Mouse (Mus musculus): Measurements from ENCODE around the gene Rpl24.
"Not testable (repeated sequence)": the region's sequence is repeated elsewhere in the genome, so short reads cannot be mapped to it uniquely, and the experiment has no call there.

Rpl24 gene

DNA sequence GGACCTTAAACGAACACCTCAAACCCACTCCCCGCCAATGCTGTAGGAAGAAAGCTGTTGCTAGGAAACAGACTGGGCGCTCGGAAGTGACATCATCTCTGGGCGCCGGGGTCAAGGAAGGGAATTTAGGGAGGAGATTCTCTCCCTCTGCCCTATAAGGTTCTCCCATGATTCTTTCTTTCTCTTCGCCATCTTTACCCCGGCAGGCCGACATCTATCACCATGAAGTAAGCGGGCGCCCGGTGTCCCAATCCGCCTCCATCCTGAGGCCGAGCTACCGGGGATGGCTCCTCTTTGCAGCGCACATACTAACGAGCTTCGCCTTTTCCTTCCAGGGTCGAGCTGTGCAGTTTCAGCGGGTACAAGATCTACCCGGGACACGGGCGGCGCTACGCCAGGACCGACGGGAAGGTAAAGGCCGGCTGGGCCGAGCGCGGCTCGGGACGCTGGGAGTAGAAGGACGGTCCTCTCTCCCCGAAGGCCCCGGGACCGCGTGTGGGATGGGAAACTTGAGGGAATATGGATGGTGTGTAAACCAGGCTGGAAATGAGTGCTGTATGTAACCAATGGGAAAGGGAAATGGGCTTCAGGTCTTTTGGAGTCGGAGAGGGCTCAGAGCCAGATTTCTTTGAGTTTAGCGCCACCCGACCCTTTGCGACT is at the start of gene Rpl24:
Gene Rpl24 (plus strand): TSS at position 64 of the 660 bp plus-strand sequence.
- no peak for DNase-seq (ENCODE audit: extremely low read depth, low read depth, low spot score)

- no peak for DNase-seq (ENCODE audit: extremely low read depth, low read depth, low spot score)
These were observed 44.0 kb upstream of the Rpl24 start for GRCm38 (mm10) chr16:55922079-55922478.

GRCm38 (mm10) chr16:55924010-55924409 is 42.1 kb upstream of the Rpl24 start:
- DNase-seq (ENCODE audit: extremely low read depth, low read depth, low spot score) = no peak

GRCm38 (mm10) chr16:55933681-55934343 is 32.3 kb upstream of the Rpl24 start:
- no peak for DNase-seq (ENCODE audit: extremely low read depth, low read depth, low spot score)

GRCm38 (mm10) chr16:55934453-55935037 is 31.5 kb upstream of the Rpl24 start, which contains the start of gene Cep97:
Gene Cep97 (minus strand): TSS chr16:55934855.
- peak; percentile 66 for DNase-seq (ENCODE audit: extremely low read depth, low read depth, low spot score)

DNA sequence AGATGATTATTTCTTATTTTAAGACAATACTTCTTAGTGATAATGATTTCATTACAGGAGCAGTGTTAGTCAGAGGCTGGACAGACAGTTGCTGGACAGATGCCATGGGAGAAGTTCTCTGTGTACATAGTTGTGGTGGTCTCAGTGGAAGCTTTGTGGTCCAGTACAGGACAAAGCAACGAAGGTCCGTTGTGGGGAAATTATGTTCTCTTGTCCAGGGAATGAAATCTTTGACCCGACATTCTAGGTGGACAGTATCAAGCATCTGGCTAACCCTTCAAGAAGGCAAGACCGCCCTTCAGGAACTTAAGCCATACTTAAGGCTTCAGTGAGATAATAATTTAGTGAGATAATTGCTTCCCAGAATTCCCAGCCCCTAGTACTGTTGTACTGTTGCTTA is 27.3 kb upstream of the Rpl24 start:
- no peak for DNase-seq (ENCODE audit: extremely low read depth, low read depth, low spot score)

GRCm38 (mm10) chr16:55939703-55940102 is 26.4 kb upstream of the Rpl24 start:
- DNase-seq (ENCODE audit: extremely low read depth, low read depth, low spot score) = no peak

- no peak for DNase-seq (ENCODE audit: extremely low read depth, low read depth, low spot score)
These were observed 25.3 kb upstream of the Rpl24 start for GRCm38 (mm10) chr16:55940781-55941180.

GRCm38 (mm10) chr16:55947266-55947665 is 18.8 kb upstream of the Rpl24 start:
- no peak for DNase-seq (ENCODE audit: extremely low read depth, low read depth, low spot score)

DNA sequence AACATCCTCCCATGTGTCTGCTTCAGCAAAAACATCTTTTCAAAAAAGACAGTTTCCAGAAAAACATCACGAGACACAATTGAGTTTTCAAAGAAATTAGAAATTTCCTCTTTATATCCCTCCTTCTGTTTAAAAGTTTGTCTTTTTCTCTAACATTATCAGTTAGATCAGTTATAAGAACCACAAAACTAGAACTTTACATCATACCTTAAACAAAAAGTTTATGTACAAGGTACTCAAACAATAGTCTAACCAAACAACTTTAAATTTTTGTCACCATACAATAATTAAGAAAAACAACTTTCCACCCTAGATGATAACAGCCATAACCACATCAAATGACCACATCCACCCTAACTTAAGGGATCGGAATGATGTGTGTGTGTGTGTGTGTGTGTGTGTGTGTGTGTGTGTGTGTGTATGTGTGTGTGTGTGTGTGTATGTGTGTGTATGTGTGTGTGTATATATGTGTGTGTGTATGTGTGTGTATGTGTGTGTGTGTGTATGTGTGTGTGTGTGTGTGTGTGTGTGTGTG is 18.1 kb upstream of the Rpl24 start:
- not testable (repeated sequence) for DNase-seq (ENCODE audit: extremely low read depth, low read depth, low spot score)

DNA sequence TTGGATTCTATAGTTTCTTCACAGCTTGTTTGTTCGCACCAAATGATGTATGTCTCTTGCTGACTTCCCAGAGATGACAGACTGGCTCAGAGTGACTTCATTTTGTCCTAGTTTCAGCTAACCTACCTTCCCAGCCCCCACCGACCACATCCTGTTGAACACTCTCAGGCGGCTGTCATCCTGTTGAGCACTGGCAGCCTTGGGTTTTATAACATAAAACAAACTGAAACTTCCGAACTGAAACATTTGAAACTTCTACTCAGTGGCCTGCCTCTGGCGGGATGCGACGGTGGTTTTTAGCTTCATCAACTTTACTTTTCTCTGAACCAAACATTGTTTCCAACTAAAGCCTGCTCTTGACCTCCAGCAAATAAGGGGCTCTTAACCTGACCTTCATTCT is 17.1 kb upstream of the Rpl24 start:
- DNase-seq (ENCODE audit: extremely low read depth, low read depth, low spot score) = no peak

GRCm38 (mm10) chr16:55950462-55950861 is 15.6 kb upstream of the Rpl24 start:
- no peak for DNase-seq (ENCODE audit: extremely low read depth, low read depth, low spot score)

DNA sequence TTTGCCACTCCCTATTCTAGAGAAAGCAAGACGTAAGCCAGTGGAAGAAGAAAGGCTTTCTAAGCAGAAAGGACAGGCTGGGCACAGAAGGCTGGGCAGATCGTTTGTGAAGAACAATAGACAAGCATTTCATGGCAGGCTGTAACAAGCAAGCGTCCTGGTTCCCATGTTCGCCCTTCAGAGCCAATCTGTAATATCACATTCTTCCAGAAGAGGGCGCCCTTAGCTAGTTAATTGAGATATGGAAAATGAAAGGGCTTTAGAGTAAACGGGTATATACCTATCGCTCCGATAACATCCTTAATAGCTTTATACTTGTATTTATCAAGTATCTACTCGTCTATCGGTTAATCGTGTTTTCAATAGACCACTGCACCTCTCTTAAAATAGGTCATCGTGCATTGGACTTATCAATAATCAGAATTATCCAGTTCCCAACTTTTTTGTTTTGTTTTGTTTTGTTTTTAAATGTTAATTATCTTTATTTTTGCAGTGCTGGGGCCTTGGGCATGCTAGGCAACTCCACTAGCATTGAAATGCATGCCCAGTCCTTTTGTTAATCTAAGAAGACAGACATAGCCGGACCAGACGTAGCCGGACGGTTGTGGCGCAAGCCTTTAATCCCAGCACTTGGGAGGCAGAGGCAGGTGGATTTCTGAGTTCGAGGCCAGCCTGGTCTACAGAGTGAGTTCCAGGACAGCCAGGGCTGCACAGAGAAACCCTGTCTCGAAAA is 15.0 kb upstream of the Rpl24 start:
- no peak for DNase-seq (ENCODE audit: extremely low read depth, low read depth, low spot score)

GRCm38 (mm10) chr16:55951679-55952327 is 14.3 kb upstream of the Rpl24 start:
- DNase-seq (ENCODE audit: extremely low read depth, low read depth, low spot score) = no peak

DNA sequence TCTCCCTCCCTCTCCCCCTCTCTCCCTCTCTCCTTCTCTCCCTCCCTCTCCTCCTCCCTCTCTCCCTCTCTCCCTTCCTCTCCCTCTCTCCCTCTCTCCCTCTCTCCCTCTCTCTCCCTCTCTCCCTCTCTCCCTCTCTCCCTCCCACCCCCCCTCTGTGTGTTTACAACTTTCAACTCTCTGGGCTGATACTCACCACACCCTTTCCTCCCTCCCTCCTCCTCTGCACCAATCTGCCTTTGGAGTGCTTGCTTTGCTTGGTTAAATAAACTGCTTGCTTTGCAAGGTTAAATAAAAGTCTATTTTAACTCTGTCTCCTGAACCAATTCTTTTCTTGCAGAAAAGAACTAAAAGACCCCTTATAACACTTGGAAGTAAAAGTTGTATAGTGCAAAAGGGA is 13.3 kb upstream of the Rpl24 start:
- DNase-seq (ENCODE audit: extremely low read depth, low read depth, low spot score) = no peak

DNA sequence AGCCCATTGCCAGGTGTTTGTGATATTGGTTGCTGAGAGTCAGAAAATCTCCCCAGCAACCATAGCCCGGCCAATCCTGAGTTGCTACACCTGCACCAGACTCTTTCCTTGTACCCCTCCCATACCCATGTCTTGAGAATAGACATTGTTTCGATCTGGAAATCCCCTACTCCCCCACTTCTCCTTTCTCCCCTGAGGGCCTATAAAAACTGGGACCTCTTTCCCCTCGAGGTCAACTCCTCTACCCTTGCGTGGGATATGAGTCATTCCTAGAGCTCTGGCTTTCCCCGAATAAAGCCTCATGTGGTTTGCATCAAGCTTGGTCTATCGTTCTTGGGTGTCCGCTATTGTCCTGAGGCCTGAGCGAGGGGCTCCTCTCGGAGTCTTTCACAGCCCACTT is 11.9 kb upstream of the Rpl24 start:
- not testable (repeated sequence) for DNase-seq (ENCODE audit: extremely low read depth, low read depth, low spot score)

DNA sequence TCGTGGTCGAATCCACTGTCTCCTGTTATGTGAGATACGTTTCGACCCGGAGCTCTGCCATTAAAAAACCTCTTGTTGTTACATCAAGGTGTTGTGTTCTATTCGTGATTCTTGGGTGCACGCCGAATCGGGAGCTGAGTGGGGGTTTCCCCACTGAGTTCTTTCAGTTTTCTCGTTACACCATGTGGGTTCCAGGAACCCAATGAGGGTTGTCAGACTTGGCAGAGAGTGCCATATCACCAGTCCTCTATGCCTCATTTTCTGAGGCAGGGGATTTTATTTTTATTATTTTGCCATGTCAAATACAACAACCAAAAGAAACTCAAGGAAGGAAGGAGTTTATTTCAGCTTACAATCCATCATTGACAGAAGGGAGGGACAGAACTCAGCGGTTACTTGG is 3.0 kb upstream of the Rpl24 start:
- not testable (repeated sequence) for DNase-seq (ENCODE audit: extremely low read depth, low read depth, low spot score)

DNA sequence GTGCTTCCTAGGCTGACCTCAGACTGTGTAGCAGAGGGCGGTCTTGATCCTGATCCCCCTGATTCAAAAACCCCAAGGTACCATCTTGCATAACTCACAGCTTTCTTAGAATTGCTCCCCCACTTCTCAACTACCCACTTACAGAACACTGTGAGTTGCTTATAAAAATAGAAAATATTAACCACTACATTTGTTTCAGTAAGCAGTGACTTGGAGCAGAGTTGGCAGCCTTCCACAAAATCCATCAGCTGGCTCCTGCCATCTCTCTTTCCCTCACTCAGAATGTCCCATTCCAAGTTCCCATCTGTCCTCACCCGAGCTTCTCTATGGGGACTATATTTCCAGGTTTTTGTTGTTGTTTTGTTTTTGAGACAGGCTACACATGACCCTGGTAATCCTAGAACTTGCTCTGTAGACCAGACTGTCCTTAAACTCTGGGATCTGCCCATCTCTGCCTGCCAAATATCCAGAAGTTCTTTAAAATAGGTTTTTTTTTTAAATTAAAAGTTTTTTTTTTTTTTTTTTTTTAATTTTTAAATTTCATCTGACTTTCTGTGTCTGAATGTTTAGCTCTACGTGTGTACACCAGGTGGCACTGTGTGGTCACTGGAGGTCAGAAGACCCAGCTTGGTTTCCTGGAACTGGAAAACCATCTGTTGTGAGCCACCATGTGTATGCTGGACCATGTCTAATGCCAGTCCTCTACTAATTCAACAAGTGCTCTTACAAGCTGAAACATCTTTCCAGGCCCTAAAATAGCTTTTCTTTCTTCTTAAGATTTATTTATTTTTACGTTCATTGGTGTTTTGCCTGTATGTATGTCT is 1.7 kb upstream of the Rpl24 start:
- no peak for DNase-seq (ENCODE audit: extremely low read depth, low read depth, low spot score)

- no peak for DNase-seq (ENCODE audit: extremely low read depth, low read depth, low spot score)
These were observed 1.1 kb downstream of the Rpl24 start for GRCm38 (mm10) chr16:55967221-55967620.

DNA sequence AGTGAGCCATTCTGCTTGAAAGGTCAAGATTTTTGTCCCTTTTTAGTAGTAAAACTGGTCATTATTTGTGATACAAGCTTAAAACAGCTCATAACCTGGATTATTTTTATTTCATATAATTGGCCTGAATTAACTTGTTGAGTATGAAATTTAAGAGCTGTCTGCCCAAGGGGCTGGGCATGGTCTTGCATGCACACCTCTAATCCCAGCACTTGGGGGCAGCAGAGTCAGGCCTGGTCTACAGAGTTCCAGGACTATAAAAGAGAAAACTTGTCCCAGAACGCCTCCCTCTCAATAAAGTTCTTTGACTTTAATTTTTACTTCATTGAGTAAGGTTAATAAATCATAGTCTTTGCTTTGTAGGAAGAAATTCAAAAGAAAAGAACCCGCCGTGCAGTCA is 3.1 kb downstream of the Rpl24 start:
- DNase-seq (ENCODE audit: extremely low read depth, low read depth, low spot score) = no peak
